Mouse (Mus musculus): ENCODE data around the gene Ggct. TPM values are rescaled to one million over a fixed set of nuclear protein-coding genes. Genes with fewer than 3 reads are reported as not detected.

Gene Ggct
- polyA plus RNA-seq (2012; ENCODE audit: low replicate concordance) = 12.4 and 20.6 TPM in 2 replicates

GRCm38 (mm10) chr6:54992734-54993260, at the start of gene Ggct:
Ggct (minus strand) TSS chr6:54992950.

GRCm38 (mm10) chr6:55037799-55038670, 45.3 kb upstream of the Ggct start, which contains the start of gene Gars:
Gars (plus strand) TSS chr6:55038007.

GRCm38 (mm10) chr6:54972111-54972928, 20.4 kb downstream of the Ggct start, which contains the start of gene Nod1:
Nod1 (minus strand) TSS chr6:54972612.

Other genes starting within 250 kb of the Ggct start
- 30.3 and 172 TPM in 2 replicates for gene Znrf2, start 176.0 kb downstream of the Ggct start, polyA plus RNA-seq (2012; ENCODE audit: low replicate concordance)
- gene Nod1, start 20.3 kb downstream of the Ggct start, polyA plus RNA-seq (2012; ENCODE audit: low replicate concordance) = 31.9 and 55.7 TPM in 2 replicates
- 28.8 and 42.4 TPM in 2 replicates for gene Gars, start 45.1 kb upstream of the Ggct start, polyA plus RNA-seq (2012; ENCODE audit: low replicate concordance)
- not detected in 2 replicates for gene Crhr2, start 140.1 kb upstream of the Ggct start, polyA plus RNA-seq (2012; ENCODE audit: low replicate concordance)
- not detected in 2 replicates for gene Inmt, start 182.1 kb upstream of the Ggct start, polyA plus RNA-seq (2012; ENCODE audit: low replicate concordance)
- gene Mindy4, start 210.4 kb upstream of the Ggct start, polyA plus RNA-seq (2012; ENCODE audit: low replicate concordance) = 0.06 TPM in 1 of 2 replicates, not detected in the other

Measured in hematopoietic multipotent progenitor cell, adult 10-12 weeks (in vitro differentiated cells).